Mouse (Mus musculus) liver, embryonic 13.5 days (tissue): ENCODE results near the gene Gm16253. TPM values are rescaled to one million over a fixed set of nuclear protein-coding genes. Genes with fewer than 3 reads are reported as not detected.

Experiments used
- ATAC-seq: fragments of 200-750 bp; cut with Nextera tagmentation; 2 replicates; pipeline ENCODE4 v1.8.0; 2017; ENCODE audit warnings: low read depth, mild to moderate bottlenecking, moderate number of reproducible peaks, moderate library complexity
- DNase-seq: peaks from one replicate; pipeline ENCODE4 v3.0.0; 2022
- H3K27ac ChIP-seq: fragments of 300-500 bp; sonication (generic); 2 replicates; pipeline ENCODE4 v1.5.1; 2015; ENCODE audit warnings: moderate library complexity, mild to moderate bottlenecking, inconsistent platforms
- H3K27me3 ChIP-seq: fragments of 300-500 bp; sonication (generic); 2 replicates; pipeline ENCODE4 v1.6.1; 2015; ENCODE audit warnings: mild to moderate bottlenecking, inconsistent platforms
- H3K36me3 ChIP-seq: fragments of 300-500 bp; sonication (generic); 2 replicates; pipeline ENCODE4 v1.6.1; 2015; ENCODE audit warnings: mild to moderate bottlenecking, inconsistent platforms
- H3K4me1 ChIP-seq: fragments of 300-500 bp; sonication (generic); replicated peaks from 2 replicates; pipeline ENCODE4 v1.6.1; 2015; ENCODE audit warnings: inconsistent platforms
- H3K4me2 ChIP-seq: fragments of 300-500 bp; sonication (generic); 2 replicates; pipeline ENCODE4 v1.6.1; 2015; ENCODE audit warnings: inconsistent platforms, mild to moderate bottlenecking, moderate library complexity
- H3K4me3 ChIP-seq: fragments of 300-500 bp; sonication (generic); replicated peaks from 2 replicates; pipeline ENCODE4 v1.5.1; 2015; ENCODE audit warnings: mild to moderate bottlenecking, inconsistent platforms
- H3K9ac ChIP-seq: fragments of 300-500 bp; sonication (generic); 2 replicates; pipeline ENCODE4 v1.6.1; 2015; ENCODE audit warnings: mild to moderate bottlenecking, inconsistent platforms
- H3K9me3 ChIP-seq: fragments of 300-500 bp; sonication (generic); replicated peaks from 2 replicates; pipeline ENCODE4 v1.6.1; 2016; ENCODE audit warnings: inconsistent platforms
- WGBS: fragments of 180-500 bp; shearing (Covaris S2); methylation state at CpG from one replicate; pipeline ENCODE4 v1.1.7; 2015; ENCODE audit not compliant: insufficient replicate concordance; 5-methylcytosine and 5-hydroxymethylcytosine counted together
- polyA plus RNA-seq: library from polyadenylated mRNA; unstranded; fragments of >200 nt; fragmentation: Nextera tagmentation; extraction: Ambion mirVana; gene quantifications from 2 replicates; pipeline ENCODE4 v1.2.1, GENCODE M21; 2015

The Gm16253 gene
- polyA plus RNA-seq, 1 experiment from 2014 or later: not detected

GRCm38 (mm10) chr3:96577566-96577965 is 782 bp downstream of the Gm16253 start:
- H3K36me3 ChIP-seq: no peaks in the 10 kb centered on the region
- H3K4me2 ChIP-seq: no peak overlapping the region
- no peak for ATAC-seq
- DNase-seq: no peak
- no peak overlapping the region for H3K9ac ChIP-seq
- no peaks in the 10 kb centered on the region for H3K9me3 ChIP-seq
- H3K4me3 ChIP-seq: no peak overlapping the region
- WGBS: 59% methylated on average over 4 of the region's 4 CpGs
- peaks cover 67% of the 10 kb centered on the region for H3K4me1 ChIP-seq
- H3K27me3 ChIP-seq: no peaks in the 10 kb centered on the region
- peak overlapping the region; percentile 72 for H3K27ac ChIP-seq

- H3K4me1 ChIP-seq: peaks cover 60% of the 10 kb centered on the region
- ATAC-seq (no peak), DNase-seq (no peak)
- H3K9ac ChIP-seq: no peak overlapping the region
- no peaks in the 10 kb centered on the region for H3K9me3 ChIP-seq
- peak overlapping the region; percentile 15; the same call in 1 of the 2 replicates for H3K27ac ChIP-seq
- no peak overlapping the region for H3K4me3 ChIP-seq
- no peaks in the 10 kb centered on the region for H3K27me3 ChIP-seq
- H3K4me2 ChIP-seq: no peak overlapping the region
- WGBS: 78% methylated on average over 12 of the region's 12 CpGs
- no peaks in the 10 kb centered on the region for H3K36me3 ChIP-seq
Measured at GRCm38 (mm10) chr3:96578561-96579238, 1.9 kb downstream of the Gm16253 start.

- no peaks in the 10 kb centered on the region for H3K36me3 ChIP-seq
- ATAC-seq: no peak
- no peak overlapping the region for H3K4me3 ChIP-seq
- DNase-seq: no peak
- peaks cover 54% of the 10 kb centered on the region for H3K4me1 ChIP-seq
- no peaks in the 10 kb centered on the region for H3K9me3 ChIP-seq
- no peaks in the 10 kb centered on the region for H3K27me3 ChIP-seq
- 0 out of 2 replicates have a peak overlapping the region, but pooled peaks have one; percentile 34 for H3K27ac ChIP-seq
- peak overlapping the region; percentile 61 for H3K4me2 ChIP-seq
- H3K9ac ChIP-seq: no peak overlapping the region
- WGBS: 68% methylated on average over 4 of the region's 4 CpGs
Measured at GRCm38 (mm10) chr3:96579239-96579750, 2.5 kb downstream of the Gm16253 start.

GRCm38 (mm10) chr3:96579885-96580454 is 3.2 kb downstream of the Gm16253 start:
- DNase-seq: peak; percentile 78
- Histone ChIP-seq H3K4me3 (peak overlapping the region; percentile 33), H3K9me3 (no peaks in the 10 kb centered on the region), H3K9ac (peak overlapping the region; percentile 45), H3K4me2 (peak overlapping the region; percentile 61), H3K27ac (peak overlapping the region; percentile 34), H3K4me1 (peaks cover 52% of the 10 kb centered on the region), H3K36me3 (no peaks in the 10 kb centered on the region), H3K27me3 (no peaks in the 10 kb centered on the region)
- peak; percentile 71 for ATAC-seq
- 4% methylated on average over 16 of the region's 16 CpGs for WGBS

- Histone ChIP-seq H3K4me3 (no peak overlapping the region), H3K9ac (no peak overlapping the region), H3K36me3 (no peaks in the 10 kb centered on the region), H3K27me3 (no peaks in the 10 kb centered on the region), H3K4me2 (0 out of 2 replicates have a peak overlapping the region, but pooled peaks have one; percentile 61), H3K27ac (no peak overlapping the region), H3K4me1 (peaks cover 41% of the 10 kb centered on the region), H3K9me3 (no peaks in the 10 kb centered on the region)
- no peak for ATAC-seq
- 61% methylated on average over 6 of the region's 6 CpGs for WGBS
- DNase-seq: no peak
Measured at GRCm38 (mm10) chr3:96581141-96581540, 4.4 kb downstream of the Gm16253 start.

- Histone ChIP-seq H3K27me3 (no peaks in the 10 kb centered on the region), H3K4me1 (peaks cover 33% of the 10 kb centered on the region), H3K27ac (no peak overlapping the region), H3K9ac (no peak overlapping the region), H3K36me3 (no peaks in the 10 kb centered on the region), H3K4me3 (no peak overlapping the region), H3K9me3 (no peaks in the 10 kb centered on the region), H3K4me2 (no peak overlapping the region)
- ATAC-seq (no peak), DNase-seq (no peak)
- 77% methylated on average over 16 of the region's 16 CpGs for WGBS
Measured at GRCm38 (mm10) chr3:96581771-96582515, 5.2 kb downstream of the Gm16253 start.

- Histone ChIP-seq H3K9me3 (no peaks in the 10 kb centered on the region), H3K27me3 (no peaks in the 10 kb centered on the region), H3K4me3 (no peak overlapping the region), H3K36me3 (no peaks in the 10 kb centered on the region), H3K4me2 (no peak overlapping the region), H3K9ac (no peak overlapping the region), H3K4me1 (peaks cover 24% of the 10 kb centered on the region), H3K27ac (no peak overlapping the region)
- ATAC-seq (no peak), DNase-seq (no peak)
- WGBS: 80% methylated on average over 5 of the region's 5 CpGs
Measured at GRCm38 (mm10) chr3:96583386-96583785, 6.6 kb downstream of the Gm16253 start.

- peaks cover 17% of the 10 kb centered on the region for H3K4me1 ChIP-seq
- H3K4me3 ChIP-seq: no peak overlapping the region
- no peak for DNase-seq
- H3K27ac ChIP-seq: no peak overlapping the region
- H3K9me3 ChIP-seq: no peaks in the 10 kb centered on the region
- no peak overlapping the region for H3K9ac ChIP-seq
- no peak overlapping the region for H3K4me2 ChIP-seq
- ATAC-seq: no peak
- 0 out of 2 replicates have a peak, but pooled peaks cover 6% of the 10 kb centered on the region for H3K36me3 ChIP-seq
- WGBS: 73% methylated on average over 4 of the region's 4 CpGs
- H3K27me3 ChIP-seq: peaks cover 10% of the 10 kb centered on the region
Measured at GRCm38 (mm10) chr3:96590657-96591056, 13.9 kb downstream of the Gm16253 start.

- Histone ChIP-seq H3K4me2 (peak overlapping the region; percentile 82), H3K27me3 (peaks cover 38% of the 10 kb centered on the region), H3K27ac (peak overlapping the region; percentile 62), H3K9me3 (no peaks in the 10 kb centered on the region), H3K9ac (peak overlapping the region; percentile 73), H3K4me1 (peaks cover 44% of the 10 kb centered on the region), H3K4me3 (peak overlapping the region; percentile 63), H3K36me3 (0 out of 2 replicates have a peak, but pooled peaks cover 6% of the 10 kb centered on the region)
- no peak for ATAC-seq
- under 1% methylated on average over 10 of the region's 10 CpGs for WGBS
- DNase-seq: no peak
Measured at GRCm38 (mm10) chr3:96593374-96593773, 16.6 kb downstream of the Gm16253 start.

- under 1% methylated on average over 36 of the region's 38 CpGs for WGBS
- Histone ChIP-seq H3K9ac (peak within 1 kb of the TSS; percentile 73), H3K4me3 (peak within 1 kb of the TSS; percentile 63), H3K27me3 (peaks cover 44% of the 10 kb centered on the region), H3K27ac (peak within 1 kb of the TSS; percentile 62), H3K36me3 (0 out of 2 replicates have a peak, but pooled peaks cover 6% of the 10 kb centered on the region), H3K4me2 (peak within 1 kb of the TSS; percentile 82), H3K9me3 (no peaks in the 10 kb centered on the region), H3K4me1 (peaks cover 46% of the 10 kb centered on the region)
- DNase-seq (peak; percentile 89), ATAC-seq (peak; percentile 95)
Measured at GRCm38 (mm10) chr3:96593790-96594560, 17.2 kb downstream of the Gm16253 start, which contains the start of gene Polr3gl. TSS of gene Polr3gl (minus strand) at chr3:96594181.
